In genomic region chr11:77348985-77349384, GRCm38 (mm10) we compare ENCODE assay signal across 8 mouse cellular contexts.
DNase-seq lines count a peak whose midpoint lies in the region; ATAC-seq and TF ChIP-seq lines count a peak whose summit lies in the region.

No protein-coding gene starts in this region.

- no peak overlapping the region for H3K27ac ChIP-seq in kidney, embryonic 16.5 days (ENCODE audit: low read length)
- H3K27ac ChIP-seq in bone marrow, adult 2 months (ENCODE audit: control insufficient read depth, insufficient read depth, low read depth, low read length, poor library complexity), result no peak overlapping the region; the same call in 1 of the 2 replicates
- H3K27ac ChIP-seq in hindbrain, embryonic 16.5 days (ENCODE audit: low read depth, low read length), result no peak overlapping the region
- H3K27ac ChIP-seq in midbrain, embryonic 10.5 days (replicated peaks), result no peak overlapping the region

- H3K9ac ChIP-seq in kidney, embryonic 16.5 days (replicated peaks; ENCODE audit: low read length), result peak overlapping the region; percentile 76
- no peak overlapping the region; the same call in 1 of the 2 replicates for H3K9ac ChIP-seq in hindbrain, embryonic 16.5 days (ENCODE audit: low read depth, low read length)

- 24% methylated on average over 6 of the region's 6 CpGs for WGBS in kidney, embryonic 16.5 days
- 2% methylated on average over 6 of the region's 6 CpGs for WGBS in bone marrow, adult 2 months
- WGBS in hindbrain, embryonic 16.5 days, result 41% methylated on average over 6 of the region's 6 CpGs
- WGBS in midbrain, embryonic 10.5 days, result 28% methylated on average over 6 of the region's 6 CpGs

- peaks cover 3% of the 10 kb centered on the region; the same call in 1 of the 2 replicates for H3K27me3 ChIP-seq in kidney, embryonic 16.5 days (ENCODE audit: insufficient read depth, low read length)
- peaks cover 4% of the 10 kb centered on the region for H3K27me3 ChIP-seq in hindbrain, embryonic 16.5 days (replicated peaks; ENCODE audit: control insufficient read depth, insufficient read depth, low read length)
- peaks cover 24% of the 10 kb centered on the region for H3K27me3 ChIP-seq in midbrain, embryonic 10.5 days (ENCODE audit: low read depth, poor library complexity, severe bottlenecking)

- H3K36me3 ChIP-seq in kidney, embryonic 16.5 days (ENCODE audit: insufficient read depth, low read length), result no peaks in the 10 kb centered on the region
- no peaks in the 10 kb centered on the region for H3K36me3 ChIP-seq in hindbrain, embryonic 16.5 days (ENCODE audit: control insufficient read depth, insufficient read depth, low read length)
- H3K36me3 ChIP-seq in midbrain, embryonic 10.5 days, result no peaks in the 10 kb centered on the region

- no peaks in the 10 kb centered on the region for H3K9me3 ChIP-seq in kidney, embryonic 16.5 days (ENCODE audit: low read length)
- no peaks in the 10 kb centered on the region for H3K9me3 ChIP-seq in hindbrain, embryonic 16.5 days (ENCODE audit: control insufficient read depth, low read length)
- H3K9me3 ChIP-seq in midbrain, embryonic 10.5 days (replicated peaks), result no peaks in the 10 kb centered on the region

- peak overlapping the region; percentile 72 for H3K4me3 ChIP-seq in kidney, embryonic 16.5 days (ENCODE audit: low read length)
- H3K4me3 ChIP-seq in bone marrow, adult 2 months (replicated peaks; ENCODE audit: control insufficient read depth, low read depth, low read length), result peak overlapping the region; percentile 83
- H3K4me3 ChIP-seq in hindbrain, embryonic 16.5 days (ENCODE audit: low read length), result peak overlapping the region; percentile 64
- H3K4me3 ChIP-seq in midbrain, embryonic 10.5 days, result peak overlapping the region; percentile 73

- H3K4me2 ChIP-seq in kidney, embryonic 16.5 days (replicated peaks; ENCODE audit: low read depth, low read length), result peak overlapping the region; percentile 92
- peak overlapping the region; percentile 90 for H3K4me2 ChIP-seq in hindbrain, embryonic 16.5 days (ENCODE audit: low read length)

- no peak for TF ChIP-seq CTCF in bone marrow, adult 2 months (IDR thresholded peaks at IDR 0.05; ENCODE audit: control insufficient read depth, insufficient read depth, low read length)

- DNase-seq in kidney, adult 8-10 months, result no peak
- no peak for DNase-seq in midbrain, embryonic 10.5 days (ENCODE audit: low spot score)
- DNase-seq in yolk sac, embryonic 10.5 days (ENCODE audit: low spot score), result no peak
- no peak for DNase-seq in gastrocnemius, adult 18-20 months (ENCODE audit: low spot score)
- no peak for DNase-seq in adrenal gland, postnatal 14 days

- ATAC-seq in kidney, embryonic 16.5 days (ENCODE audit: low FRiP score, low TSS enrichment), result no peak
- ATAC-seq in hindbrain, embryonic 16.5 days, result no peak

- 0 out of 2 replicates have a peak, but pooled peaks cover 6% of the 10 kb centered on the region for H3K4me1 ChIP-seq in kidney, embryonic 16.5 days (ENCODE audit: insufficient read depth, low read length)
- no peaks in the 10 kb centered on the region for H3K4me1 ChIP-seq in bone marrow, adult 2 months (ENCODE audit: control insufficient read depth, insufficient read depth, low read length)
- peaks cover 8% of the 10 kb centered on the region; the same call in 1 of the 2 replicates for H3K4me1 ChIP-seq in hindbrain, embryonic 16.5 days (ENCODE audit: control insufficient read depth, insufficient read depth, low read depth, low read length)
- peaks cover 21% of the 10 kb centered on the region for H3K4me1 ChIP-seq in midbrain, embryonic 10.5 days

- TF ChIP-seq POLR2A in bone marrow, adult 2 months (IDR thresholded peaks at IDR 0.05; ENCODE audit: borderline replicate concordance, control insufficient read depth, low read depth, low read length), result no peak
